In genomic region chr8:61373303-61373702, GRCm38 (mm10) we compare ENCODE assay signal across 28 mouse cellular contexts.
DNase-seq lines count a peak whose midpoint lies in the region; ATAC-seq and TF ChIP-seq lines count a peak whose summit lies in the region.
"Had no signal": no experiment of that assay in that cellular context is flagged by ENCODE, and none has a peak within 500 bp of the region (broad histone marks: within the 10 kb centered on the region; RNA-seq: fewer than 3 reads in every experiment).

No protein-coding gene starts in this region.

- ATAC-seq in lung, postnatal 0 days = no peak
- ATAC-seq: CD4-positive, CD25-positive, alpha-beta regulatory T cell, adult 4 months; hindbrain, embryonic 16.5 days had no signal

- no peak overlapping the region for H3K4me3 ChIP-seq in lung, postnatal 0 days (ENCODE audit: low read depth, low read length)
- no peak overlapping the region for H3K4me3 ChIP-seq in kidney, adult 2 months (ENCODE audit: insufficient read depth, low read depth, low read length)
- H3K4me3 ChIP-seq: embryonic facial prominence, embryonic 10.5 days; embryonic facial prominence, embryonic 13.5 days; erythroblast, embryonic 14.5 days; forebrain, embryonic 12.5 days; forebrain, embryonic 15.5 days; heart, embryonic 12.5 days; heart, embryonic 15.5 days; hindbrain, embryonic 10.5 days; hindbrain, embryonic 13.5 days had no signal

- H3K36me3 ChIP-seq in lung, postnatal 0 days (ENCODE audit: insufficient read depth, low read length) = no peaks in the 10 kb centered on the region
- H3K36me3 ChIP-seq in kidney, adult 2 months (ENCODE audit: control insufficient read depth, insufficient read depth, low read length) = peaks cover 2% of the 10 kb centered on the region; the same call in 1 of the 2 replicates
- H3K36me3 ChIP-seq: heart, embryonic 15.5 days had no signal

- no peak for TF ChIP-seq EP300 in lung, postnatal 0 days (IDR thresholded peaks at IDR 0.05)

- no peaks in the 10 kb centered on the region for H3K9me3 ChIP-seq in lung, postnatal 0 days (ENCODE audit: low read length)
- H3K9me3 ChIP-seq: embryonic facial prominence, embryonic 10.5 days; embryonic facial prominence, embryonic 13.5 days; forebrain, embryonic 12.5 days; forebrain, embryonic 15.5 days; heart, embryonic 12.5 days; heart, embryonic 15.5 days; hindbrain, embryonic 10.5 days; hindbrain, embryonic 13.5 days had no signal

- H3K27me3 ChIP-seq in lung, postnatal 0 days (replicated peaks; ENCODE audit: insufficient read depth, low read length) = no peaks in the 10 kb centered on the region
- no peaks in the 10 kb centered on the region for H3K27me3 ChIP-seq in kidney, adult 2 months (replicated peaks; ENCODE audit: control insufficient read depth, insufficient read depth, low read length)
- H3K27me3 ChIP-seq: embryonic facial prominence, embryonic 13.5 days; forebrain, embryonic 12.5 days; forebrain, embryonic 15.5 days; heart, embryonic 12.5 days; heart, embryonic 15.5 days; hindbrain, embryonic 13.5 days had no signal

- no peak overlapping the region for H3K9ac ChIP-seq in lung, postnatal 0 days (replicated peaks; ENCODE audit: low read depth)
- H3K9ac ChIP-seq: embryonic facial prominence, embryonic 13.5 days; forebrain, embryonic 12.5 days; forebrain, embryonic 15.5 days; heart, embryonic 12.5 days; heart, embryonic 15.5 days; hindbrain, embryonic 13.5 days had no signal

- no peak overlapping the region for H3K4me2 ChIP-seq in lung, postnatal 0 days (replicated peaks; ENCODE audit: low read depth, low read length)
- H3K4me2 ChIP-seq: embryonic facial prominence, embryonic 13.5 days; forebrain, embryonic 12.5 days; forebrain, embryonic 15.5 days; heart, embryonic 12.5 days; heart, embryonic 15.5 days; hindbrain, embryonic 13.5 days had no signal

- 70% methylated on average over 9 of the region's 9 CpGs for WGBS in lung, postnatal 0 days
- WGBS in kidney, adult 2 months = 84% methylated on average over 9 of the region's 9 CpGs

- no peaks in the 10 kb centered on the region for H3K4me1 ChIP-seq in lung, postnatal 0 days (ENCODE audit: insufficient read depth, low read depth, low read length)
- peaks cover 15% of the 10 kb centered on the region for H3K4me1 ChIP-seq in kidney, adult 2 months (ENCODE audit: control insufficient read depth, insufficient read depth, low read length)
- H3K4me1 ChIP-seq: embryonic facial prominence, embryonic 10.5 days; embryonic facial prominence, embryonic 13.5 days; heart, embryonic 15.5 days had no signal

- TF ChIP-seq CTCF in lung, postnatal 0 days (IDR thresholded peaks at IDR 0.05) = no peak
- TF ChIP-seq CTCF in kidney, adult 2 months (conservative IDR thresholded peaks at IDR 0.05; ENCODE audit: insufficient read depth, insufficient read length, low read depth, low read length) = no peak

- DNase-seq in frontal cortex, postnatal 36 days (ENCODE audit: low spot score in 2 of 2) = peak; percentile 20 to 51
- DNase-seq in frontal cortex, postnatal 10 days (ENCODE audit: low spot score in 2 of 2) = no peak
- peak; percentile 34 for DNase-seq in lung, postnatal 36 days
- DNase-seq in lung, postnatal 0 days (ENCODE audit: low spot score) = no peak
- peak; percentile 59 for DNase-seq in brain, adult 2 months (ENCODE audit: low read depth, low spot score)
- no peak for DNase-seq in kidney, adult 2 months
- DNase-seq: adrenal gland, adult 2 months; adrenal gland, postnatal 14 days; cerebellum, adult 11-12 months; cerebellum, adult 8-10 months; cerebellum, postnatal 10 days; cerebellum, postnatal 36 days; embryo, embryonic 11 days; gastrocnemius, postnatal 25 days; heart, adult 18-20 months; heart, postnatal 10 days; heart, postnatal 36 days had no signal

- no peak overlapping the region for H3K27ac ChIP-seq in lung, postnatal 0 days (ENCODE audit: low read length)
- H3K27ac ChIP-seq in kidney, adult 2 months (ENCODE audit: insufficient read depth, low read depth, low read length) = no peak overlapping the region
- H3K27ac ChIP-seq: embryonic facial prominence, embryonic 10.5 days; embryonic facial prominence, embryonic 13.5 days; forebrain, embryonic 12.5 days; forebrain, embryonic 15.5 days; heart, embryonic 15.5 days; hindbrain, embryonic 13.5 days had no signal

- TF ChIP-seq POLR2A in kidney, adult 2 months (IDR thresholded peaks at IDR 0.05; ENCODE audit: low read depth, low read length) = no peak

Comparison
In these comparisons a context has a peak if more than half of its experiments do, and no peak if none do; other contexts are left out.
1. DNase-seq: peak in frontal cortex, postnatal 36 days (2 of 2), lung, postnatal 36 days (single experiment) and brain, adult 2 months (single experiment); none in frontal cortex, postnatal 10 days (0 of 2), lung, postnatal 0 days (single experiment) and kidney, adult 2 months (single experiment).